Mouse (Mus musculus) cortical plate, adult 2 months (tissue): ENCODE data around the gene Lrp6.

ENCODE experiments used
- CTCF ChIP-seq: fragments of 200-500 bp; IDR thresholded peaks from 2 replicates; pipeline ENCODE4 v1.5.1; 2011; ENCODE audit warnings: mild to moderate bottlenecking, control low read depth, low read length; ENCODE audit not compliant: insufficient read depth; ENCODE audit errors: extremely low read depth
- POLR2A ChIP-seq: fragments of 200-500 bp; IDR thresholded peaks from 2 replicates; pipeline ENCODE4 v1.6.1; 2011; ENCODE audit warnings: mild to moderate bottlenecking, low read length, control low read depth; ENCODE audit not compliant: insufficient read depth; ENCODE audit errors: extremely low read depth

DNA sequence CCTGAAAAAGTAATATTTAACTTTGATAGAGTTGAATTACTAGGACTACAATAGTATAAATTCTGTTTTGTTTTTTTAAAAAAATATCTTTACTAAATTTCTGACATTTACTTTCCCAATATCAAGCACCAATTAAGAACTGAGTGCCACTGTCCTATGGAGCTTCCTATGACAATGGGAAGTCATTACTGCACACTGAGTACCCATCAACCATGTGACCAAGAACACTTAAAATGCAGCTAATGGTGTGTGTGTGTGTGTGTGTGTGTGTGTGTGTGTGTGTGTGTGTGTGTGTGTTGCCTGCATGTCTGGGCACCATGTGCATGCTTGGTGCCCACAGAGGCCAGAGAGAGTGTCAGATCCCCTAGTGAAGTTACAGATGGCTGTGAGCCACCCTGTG is 23.2 kb downstream of the Lrp6 start:
- no peak for TF ChIP-seq POLR2A
- no peak for TF ChIP-seq CTCF
